Mouse (Mus musculus): ENCODE measurements around the gene Gm17402. TPM values are rescaled to one million over a fixed set of nuclear protein-coding genes. Genes with fewer than 3 reads are reported as not detected.

Gene Gm17402
- total RNA-seq (2022): not detected

GRCm38 (mm10) chr3:67375063-67375462 is at the start of gene Gm17402:
Gene Gm17402 (minus strand): TSS chr3:67375163.
- DNase-seq (ENCODE audit: low spot score): no peak

- DNase-seq (ENCODE audit: low spot score): peak; percentile 54
Observed at GRCm38 (mm10) chr3:67378215-67378614, 3.3 kb upstream of the Gm17402 start.

DNA sequence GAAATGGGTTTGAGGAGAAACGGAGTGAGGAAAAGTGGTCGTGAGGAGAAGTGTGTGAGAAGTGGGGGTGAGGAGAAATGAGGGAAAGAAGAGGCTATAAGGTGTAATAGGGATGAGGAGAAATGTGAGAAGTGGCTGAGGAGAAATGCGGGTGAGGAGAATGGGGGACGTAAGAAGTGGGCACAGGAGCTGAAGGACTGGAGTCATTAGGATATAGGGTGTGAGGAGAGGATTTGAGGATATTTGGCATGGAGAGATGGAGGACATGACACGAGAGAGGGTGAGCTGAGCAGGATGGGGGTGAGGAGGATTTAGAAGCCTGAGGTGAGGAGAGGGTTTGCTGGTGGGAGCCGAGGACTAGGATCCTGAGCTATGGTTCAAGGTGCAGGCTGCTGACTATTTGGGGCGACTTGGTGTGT is 594 bp downstream of the Gm17402 start:
- DNase-seq (ENCODE audit: low spot score): no peak

DNA sequence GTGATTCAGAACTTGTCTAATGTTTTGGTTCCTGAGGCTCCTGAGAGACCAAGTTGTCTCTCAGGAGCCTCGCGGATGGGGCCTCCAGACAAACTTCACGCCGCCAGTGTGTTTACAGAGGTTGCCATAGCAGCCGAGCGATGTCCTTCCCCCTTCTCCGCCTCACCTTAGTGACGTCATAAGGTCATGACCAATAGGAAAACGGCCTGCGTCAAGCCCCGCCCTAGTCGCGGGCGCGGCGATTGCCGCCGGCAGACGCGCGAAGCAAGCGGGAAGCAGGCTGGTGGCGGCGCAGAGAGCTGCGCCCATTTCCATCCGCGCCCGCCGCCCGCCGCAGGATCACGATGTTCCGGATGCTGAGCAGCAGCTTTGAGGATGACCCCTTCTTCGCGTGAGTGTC is 1.1 kb downstream of the Gm17402 start, which contains the start of gene Mlf1:
Mlf1 (plus strand) TSS at position 226 of the 400 bp plus-strand sequence.
- peak; percentile 87 for DNase-seq (ENCODE audit: low spot score)

DNA sequence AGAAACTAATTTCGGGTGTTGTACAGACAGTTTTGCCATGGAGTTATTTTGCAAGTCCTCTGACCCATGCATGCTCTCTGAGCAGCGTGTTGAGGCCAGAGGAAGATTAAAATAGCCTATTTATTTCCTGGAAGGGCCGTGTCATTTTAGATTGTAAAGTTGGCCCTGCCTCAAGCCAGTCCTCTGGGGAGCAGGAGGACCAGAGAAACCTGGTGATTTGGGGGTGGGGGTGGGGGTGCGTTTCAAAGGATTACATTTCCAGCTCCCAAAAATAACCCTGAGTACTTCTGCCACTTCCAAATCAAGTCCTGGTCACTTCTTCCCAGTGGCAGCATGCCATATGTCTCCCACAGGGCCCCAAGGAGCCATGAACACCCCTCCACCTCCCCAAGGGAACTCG is 2.2 kb downstream of the Gm17402 start:
- DNase-seq (ENCODE audit: low spot score): peak; percentile 45

DNA sequence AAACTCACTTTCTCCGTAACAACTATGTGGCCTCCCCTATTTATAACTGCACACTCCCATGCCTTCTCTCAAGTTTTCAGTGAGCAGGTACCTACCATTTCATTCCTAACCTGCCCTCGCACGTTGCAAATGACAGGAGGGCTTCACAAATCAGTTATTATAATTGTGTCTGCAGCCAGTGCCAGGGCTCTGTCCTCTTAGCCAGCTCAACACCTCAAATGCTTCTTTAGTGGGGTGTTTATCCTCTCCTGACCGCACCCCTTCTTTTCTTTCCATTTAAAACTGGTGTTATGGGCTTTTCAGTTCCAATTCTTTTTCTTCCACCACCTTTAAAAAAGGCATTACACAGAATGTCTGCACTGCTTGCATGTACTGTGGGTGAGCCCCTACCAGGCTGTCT is 2.8 kb downstream of the Gm17402 start:
- no peak for DNase-seq (ENCODE audit: low spot score)

- no peak for DNase-seq (ENCODE audit: low spot score)
Observed at GRCm38 (mm10) chr3:67369407-67370079, 5.4 kb downstream of the Gm17402 start.

DNA sequence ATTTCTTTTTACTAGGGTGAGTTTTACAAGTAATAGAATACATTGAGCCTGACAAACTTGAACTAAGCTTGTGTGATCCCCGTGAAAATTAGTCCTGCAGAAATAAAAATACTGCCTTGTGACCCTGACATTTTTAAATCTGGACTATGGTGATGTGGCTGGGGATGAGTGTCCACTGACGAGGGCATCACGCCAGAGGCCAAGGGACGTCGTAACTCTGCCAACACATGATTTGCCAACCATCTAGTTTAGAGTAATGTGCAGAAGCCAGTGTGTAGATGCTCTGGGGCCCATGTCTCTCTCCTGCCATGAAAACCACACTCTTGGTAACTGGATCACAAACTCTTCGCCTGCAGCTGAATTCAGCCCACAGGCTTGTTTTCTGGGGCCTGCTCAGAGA is 7.5 kb downstream of the Gm17402 start:
- DNase-seq (ENCODE audit: low spot score): peak; percentile 29

- no peak for DNase-seq (ENCODE audit: low spot score)
Observed at GRCm38 (mm10) chr3:67366087-67366892, 8.7 kb downstream of the Gm17402 start.

GRCm38 (mm10) chr3:67358376-67358775 is 16.6 kb downstream of the Gm17402 start:
- DNase-seq (ENCODE audit: low spot score): no peak

GRCm38 (mm10) chr3:67352763-67353149 is 22.2 kb downstream of the Gm17402 start:
- DNase-seq (ENCODE audit: low spot score): no peak

DNA sequence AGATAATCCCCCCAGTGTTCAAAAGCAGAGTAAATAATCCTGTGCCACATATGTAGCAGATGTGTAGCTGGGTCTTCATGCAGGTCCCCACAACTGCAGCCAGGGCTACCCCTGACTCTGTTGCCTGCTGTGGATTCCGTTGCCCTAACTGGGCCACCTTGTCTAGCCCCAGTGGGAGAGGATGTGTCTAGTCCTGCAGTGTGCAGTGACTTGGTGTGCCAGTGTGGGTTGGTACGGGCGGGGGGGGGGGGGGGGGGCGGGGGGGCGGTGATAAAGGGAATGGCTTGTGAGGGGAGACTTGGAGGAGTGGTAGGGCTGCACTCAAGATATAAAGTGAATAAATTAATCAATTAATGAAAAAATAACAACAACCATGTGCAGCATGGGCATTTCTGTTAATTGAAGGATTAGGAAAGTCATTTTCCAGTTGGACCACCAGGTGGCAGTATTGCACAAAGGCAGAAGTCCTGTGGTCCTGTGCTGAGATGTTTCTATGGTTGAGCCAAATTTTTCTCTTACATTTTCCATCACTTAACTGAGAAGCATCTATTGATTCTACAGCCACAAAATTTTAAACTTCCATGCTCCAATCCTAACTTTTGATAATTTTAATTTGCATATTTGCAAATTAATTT is 22.7 kb downstream of the Gm17402 start:
- no peak for DNase-seq (ENCODE audit: low spot score)

DNA sequence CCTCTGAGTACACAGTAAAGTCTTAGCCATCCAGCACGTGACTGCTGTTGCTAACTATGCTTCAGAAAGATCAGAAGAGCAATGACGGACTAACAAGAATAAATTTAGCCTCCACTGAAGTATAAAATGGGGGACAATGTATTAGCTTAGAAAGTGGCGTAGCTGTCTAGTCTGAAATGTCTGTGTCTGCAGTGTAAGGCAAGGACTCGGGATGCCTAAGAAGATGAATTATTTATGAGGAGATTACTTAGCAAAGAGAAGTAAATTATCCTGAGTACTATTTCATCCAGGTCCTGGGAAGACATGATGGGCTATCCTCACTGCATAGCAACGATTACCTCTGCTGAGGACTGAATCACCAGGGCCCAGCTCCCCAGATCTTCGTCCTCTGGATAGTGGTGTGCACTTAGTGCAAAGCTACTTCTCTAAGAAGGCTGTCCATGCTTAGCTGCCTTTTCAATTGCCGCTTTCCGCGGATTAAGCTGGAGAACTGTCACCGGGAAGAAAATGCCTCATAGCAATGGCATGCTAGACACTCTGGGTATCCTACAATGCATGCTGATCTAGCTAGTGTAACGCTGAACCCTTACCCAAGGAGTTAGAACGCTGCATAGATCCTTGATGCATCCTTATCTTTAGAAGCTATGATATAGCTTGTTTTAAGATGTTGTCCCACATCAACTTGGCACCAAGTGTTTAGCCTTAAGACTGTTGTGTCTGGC is 23.4 kb downstream of the Gm17402 start:
- DNase-seq (ENCODE audit: low spot score): no peak

GRCm38 (mm10) chr3:67346674-67347073 is 28.3 kb downstream of the Gm17402 start:
- DNase-seq (ENCODE audit: low spot score): no peak

GRCm38 (mm10) chr3:67344599-67344998 is 30.4 kb downstream of the Gm17402 start:
- peak; percentile 38 for DNase-seq (ENCODE audit: low spot score)

DNA sequence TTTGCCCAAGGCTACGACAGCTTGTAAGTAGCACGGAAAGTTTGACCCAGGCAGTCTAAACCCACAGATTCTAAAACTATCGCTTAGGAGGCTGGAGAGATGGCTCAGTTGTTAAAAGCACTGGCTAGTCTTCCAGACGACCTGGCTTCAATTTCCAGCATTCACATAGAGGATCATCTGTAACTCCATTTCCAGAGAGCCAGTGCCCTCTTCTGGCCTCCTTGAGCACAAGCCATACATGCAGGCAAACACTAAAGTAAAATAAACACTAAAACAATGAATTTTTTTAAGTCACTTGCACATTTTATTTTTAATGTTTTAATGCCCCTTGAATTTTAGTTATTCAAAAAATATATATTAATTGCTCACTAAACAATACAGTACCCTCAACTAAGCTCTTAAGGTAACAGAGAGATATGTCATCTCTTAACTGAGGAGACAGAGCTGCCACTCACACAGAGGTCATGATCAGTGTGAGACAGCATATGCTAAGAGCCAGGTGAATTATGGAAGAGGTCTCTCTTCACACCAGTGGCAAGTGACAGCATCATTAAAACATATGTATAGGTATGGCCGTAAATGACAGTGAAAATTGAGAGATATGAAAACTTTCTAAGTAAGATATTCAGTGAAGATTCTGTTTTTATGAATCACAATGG is 31.8 kb downstream of the Gm17402 start:
- no peak for DNase-seq (ENCODE audit: low spot score)

- no peak for DNase-seq (ENCODE audit: low spot score)
Observed at GRCm38 (mm10) chr3:67340921-67341320, 34.0 kb downstream of the Gm17402 start.

DNA sequence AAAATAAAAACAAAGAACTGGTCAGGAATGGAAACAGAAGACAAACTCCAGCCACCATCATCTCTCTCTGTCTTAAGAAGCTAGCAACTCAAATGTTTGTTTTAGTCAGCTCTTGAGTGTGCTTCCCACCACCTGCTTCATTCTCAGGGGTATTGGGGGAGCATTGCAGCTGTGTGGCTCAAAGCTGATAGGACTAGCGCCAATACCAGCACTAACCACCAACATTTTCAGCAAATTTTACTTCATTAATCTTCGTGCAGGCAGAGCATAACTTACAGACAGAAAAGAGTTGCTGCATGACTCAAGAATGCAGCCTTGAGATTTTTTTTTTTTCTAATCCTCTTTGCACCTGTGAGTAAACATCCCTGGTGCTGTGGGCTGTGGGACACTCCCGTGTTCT is 35.4 kb downstream of the Gm17402 start:
- no peak for DNase-seq (ENCODE audit: low spot score)

- no peak for DNase-seq (ENCODE audit: low spot score)
Observed at GRCm38 (mm10) chr3:67322422-67322821, 52.5 kb downstream of the Gm17402 start.
